Mouse (Mus musculus) testis, adult 2 months (tissue): ENCODE measurements around the gene Ski.

Source experiments
- CTCF ChIP-seq: fragments of 200-500 bp; IDR thresholded peaks from 2 replicates; pipeline ENCODE4 v1.5.1; 2012; ENCODE audit warnings: low read depth, mild to moderate bottlenecking, inconsistent platforms, low read length, moderate library complexity; ENCODE audit not compliant: control insufficient read depth, insufficient read depth, insufficient replicate concordance
- POLR2A ChIP-seq: fragments of 200-500 bp; IDR thresholded peaks from 2 replicates; pipeline ENCODE4 v1.6.1; 2012; ENCODE audit warnings: low read depth, mild to moderate bottlenecking, inconsistent platforms, low read length, moderate library complexity; ENCODE audit not compliant: control insufficient read depth

GRCm38 (mm10) chr4:155151845-155152244, 70.5 kb downstream of the Ski start:
- no peak for TF ChIP-seq CTCF
- no peak for TF ChIP-seq POLR2A
